Mouse (Mus musculus) heart, postnatal 0 days (tissue): ENCODE data around the gene Col19a1.

Experiments
- CTCF ChIP-seq: IDR thresholded peaks from 2 replicates; pipeline ENCODE4 v1.5.1; 2016; ENCODE audit warnings: antibody characterized with exemption, control low read depth, low read depth
- EP300 ChIP-seq: IDR thresholded peaks from 2 replicates; pipeline ENCODE4 v1.6.1; 2016; ENCODE audit warnings: antibody characterized with exemption, low read depth

- TF ChIP-seq CTCF (no peak), EP300 (no peak)
Measured at GRCm38 (mm10) chr1:24349462-24350217, 237.6 kb downstream of the Col19a1 start.
